Mouse (Mus musculus) heart, embryonic 11.5 days (tissue): ENCODE results near the gene Nfam1. TPM values are rescaled to one million over a fixed set of nuclear protein-coding genes. Genes with fewer than 3 reads are reported as not detected.
A peak's percentile ranks its signal among the peaks of the same experiment; 100 is the strongest.

Experiments
- ATAC-seq: fragments of 200-750 bp; cut with Nextera tagmentation; replicated peaks from 2 replicates; pipeline ENCODE4 v1.8.0; 2017; ENCODE audit warnings: moderate library complexity; ENCODE audit not compliant: insufficient number of reproducible peaks, low FRiP score, low TSS enrichment
- H3K27ac ChIP-seq: fragments of 300-500 bp; sonication (generic); 2 replicates; pipeline ENCODE4 v1.5.1; 2014; ENCODE audit warnings: mild to moderate bottlenecking, low read depth, low read length
- H3K27me3 ChIP-seq: fragments of 300-500 bp; sonication (generic); 2 replicates; pipeline ENCODE4 v1.6.1; 2014; ENCODE audit warnings: mild to moderate bottlenecking, low read length, mixed read lengths; ENCODE audit not compliant: control insufficient read depth, insufficient read depth
- H3K36me3 ChIP-seq: fragments of 300-500 bp; sonication (generic); 2 replicates; pipeline ENCODE4 v1.6.1; 2014; ENCODE audit warnings: mild to moderate bottlenecking, low read length, moderate library complexity, mixed read lengths; ENCODE audit not compliant: control insufficient read depth, insufficient read depth
- H3K4me1 ChIP-seq: fragments of 300-500 bp; sonication (generic); 2 replicates; pipeline ENCODE4 v1.6.1; 2014; ENCODE audit warnings: low read length; ENCODE audit not compliant: control insufficient read depth, insufficient read depth
- H3K4me2 ChIP-seq: fragments of 300-500 bp; sonication (generic); 2 replicates; pipeline ENCODE4 v1.6.1; 2014; ENCODE audit warnings: mild to moderate bottlenecking, moderate library complexity
- H3K4me3 ChIP-seq: fragments of 300-500 bp; sonication (generic); 2 replicates; pipeline ENCODE4 v1.5.1; 2014; ENCODE audit warnings: low read depth, low read length
- H3K9ac ChIP-seq: fragments of 300-500 bp; sonication (generic); 2 replicates; pipeline ENCODE4 v1.6.1; 2014; ENCODE audit warnings: mild to moderate bottlenecking, low read depth, low read length, moderate library complexity
- H3K9me3 ChIP-seq: fragments of 300-500 bp; sonication (generic); replicated peaks from 2 replicates; pipeline ENCODE4 v1.6.1; 2016; ENCODE audit warnings: low read length; ENCODE audit not compliant: control insufficient read depth
- WGBS: fragments of 180-500 bp; shearing (Covaris S2); extraction: QIAGEN DNeasy Blood & Tissue Kit; methylation state at CpG from one replicate; pipeline ENCODE4 v1.1.7; 2014; ENCODE audit not compliant: insufficient replicate concordance; 5-methylcytosine and 5-hydroxymethylcytosine counted together
- polyA plus RNA-seq: library from polyadenylated mRNA; unstranded; fragments of >200 nt; fragmentation: Nextera tagmentation; extraction: Ambion mirVana; gene quantifications from 2 replicates; pipeline ENCODE4 v1.2.1, GENCODE M21; 2014

Nfam1 gene
- polyA plus RNA-seq, 1 experiment from 2014 or later: 1.7 TPM

DNA sequence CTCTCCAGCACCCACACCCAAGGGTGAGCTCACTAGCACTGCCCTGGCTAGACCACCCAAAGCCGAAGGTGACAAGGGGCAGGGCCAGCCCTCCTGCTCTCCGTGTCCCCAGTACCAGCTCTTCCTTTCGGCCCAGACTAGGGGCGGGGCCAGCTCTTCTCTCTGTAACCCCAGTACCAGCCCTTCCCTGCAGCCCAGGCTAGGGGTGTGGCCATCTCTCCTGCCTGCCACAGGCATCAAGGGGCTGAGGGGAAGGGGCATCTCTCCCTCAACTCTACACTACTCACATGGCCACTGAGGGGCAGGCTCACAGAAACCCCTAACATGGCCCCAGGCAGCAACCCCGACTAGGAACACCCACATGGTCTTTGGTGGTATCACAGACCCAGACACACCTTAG lies 28.6 kb upstream of the Nfam1 start:
- Histone ChIP-seq H3K9ac (0 out of 2 replicates have a peak overlapping the region, but pooled peaks have one; percentile 2), H3K27me3 (no peaks in the 10 kb centered on the region), H3K9me3 (no peaks in the 10 kb centered on the region), H3K36me3 (no peaks in the 10 kb centered on the region), H3K4me2 (no peak overlapping the region), H3K4me3 (no peak overlapping the region), H3K4me1 (peaks cover 21% of the 10 kb centered on the region), H3K27ac (no peak overlapping the region)
- WGBS: 14% methylated on average over 5 of the region's 5 CpGs
- ATAC-seq: no peak; the same call in 1 of the 2 replicates

DNA sequence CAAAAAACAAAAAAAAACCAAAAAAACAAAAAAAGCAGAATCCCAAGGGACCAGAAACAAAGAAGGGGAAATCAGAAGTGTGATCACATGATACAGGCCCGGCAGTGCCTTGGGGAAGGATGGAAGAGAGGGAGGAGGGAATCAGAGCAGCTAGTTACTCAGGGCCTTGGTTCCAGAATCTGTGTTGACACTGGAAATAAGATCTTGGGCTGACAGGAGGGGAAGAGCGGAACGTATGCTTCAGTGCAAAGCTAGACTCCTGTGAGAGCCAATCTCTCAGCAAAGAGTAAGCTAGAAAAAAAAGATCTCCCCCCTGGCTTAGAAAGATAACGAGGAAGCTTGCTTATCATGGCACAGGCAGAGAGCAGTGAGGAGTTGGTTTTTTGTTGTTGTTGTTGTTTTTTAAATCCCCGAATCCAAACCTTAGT lies 26.1 kb upstream of the Nfam1 start:
- no peaks in the 10 kb centered on the region for H3K9me3 ChIP-seq
- H3K4me1 ChIP-seq: peaks cover 32% of the 10 kb centered on the region
- H3K36me3 ChIP-seq: no peaks in the 10 kb centered on the region
- no peak for ATAC-seq
- H3K9ac ChIP-seq: no peak overlapping the region
- no peak overlapping the region for H3K27ac ChIP-seq
- no peak overlapping the region for H3K4me3 ChIP-seq
- 10% methylated on average over 5 of the region's 5 CpGs for WGBS
- no peaks in the 10 kb centered on the region for H3K27me3 ChIP-seq
- H3K4me2 ChIP-seq: no peak overlapping the region

DNA sequence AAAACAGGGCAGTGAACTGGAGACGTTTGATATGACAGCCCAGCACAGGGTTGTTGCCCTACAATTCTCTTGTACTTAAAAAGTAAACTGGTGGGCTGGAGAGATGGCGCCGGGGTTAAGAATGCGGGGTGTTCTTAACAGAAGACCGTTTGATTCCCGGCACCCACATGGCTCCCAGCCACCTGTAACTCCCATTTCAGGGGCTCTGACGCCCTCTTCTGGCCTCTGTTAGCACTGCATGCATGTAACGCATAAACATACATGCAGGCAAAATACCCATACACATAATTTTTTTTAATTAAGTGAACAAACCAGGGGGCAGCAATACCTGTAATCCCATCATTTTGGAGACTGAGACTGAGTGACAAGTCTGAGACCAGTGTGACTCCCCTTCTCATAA lies 24.4 kb upstream of the Nfam1 start:
- no peak for ATAC-seq
- no peak overlapping the region; the same call in 1 of the 2 replicates for H3K4me2 ChIP-seq
- H3K9me3 ChIP-seq: no peaks in the 10 kb centered on the region
- no peak overlapping the region for H3K4me3 ChIP-seq
- no peaks in the 10 kb centered on the region for H3K27me3 ChIP-seq
- peaks cover 36% of the 10 kb centered on the region for H3K4me1 ChIP-seq
- 54% methylated on average over 8 of the region's 8 CpGs for WGBS
- peak overlapping the region; percentile 88 for H3K27ac ChIP-seq
- no peaks in the 10 kb centered on the region for H3K36me3 ChIP-seq
- no peak overlapping the region for H3K9ac ChIP-seq

DNA sequence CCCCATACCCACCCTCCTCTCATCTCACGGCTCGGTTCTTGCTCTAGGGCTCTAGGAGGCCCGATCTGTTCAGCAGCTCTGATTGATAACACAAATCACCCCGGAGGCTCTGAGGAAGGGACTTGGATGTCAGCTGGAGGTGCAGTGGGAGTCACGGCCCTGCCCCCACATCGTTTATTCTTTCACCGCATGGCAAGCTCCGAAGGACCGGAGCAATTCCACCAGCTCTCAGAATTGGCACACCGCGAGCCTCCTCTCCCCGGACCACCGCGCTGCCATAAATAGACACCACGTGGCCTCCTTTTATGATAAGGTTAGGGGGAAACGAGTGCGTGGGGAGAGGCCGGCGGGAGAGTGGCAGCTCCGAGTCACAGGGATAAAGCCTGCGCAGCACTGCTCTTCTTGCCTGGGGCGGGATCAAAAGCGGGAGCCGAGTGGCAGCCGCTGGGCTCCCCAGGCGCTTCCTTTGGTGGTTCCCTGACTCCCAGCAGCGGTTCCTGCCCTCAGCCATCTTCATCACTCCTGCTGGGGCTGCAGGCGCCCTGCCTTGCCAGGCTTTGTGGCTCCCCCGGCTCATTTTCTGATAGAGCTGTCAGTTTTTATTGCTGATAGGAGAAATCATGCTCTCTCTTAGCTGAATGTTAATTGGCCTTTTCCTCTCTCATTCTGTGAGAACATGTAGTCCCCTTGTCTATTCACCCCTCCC lies 23.4 kb upstream of the Nfam1 start:
- Histone ChIP-seq H3K9me3 (no peaks in the 10 kb centered on the region), H3K4me1 (peaks cover 34% of the 10 kb centered on the region), H3K36me3 (no peaks in the 10 kb centered on the region), H3K27me3 (no peaks in the 10 kb centered on the region), H3K4me2 (peak overlapping the region; percentile 65), H3K9ac (peak overlapping the region; percentile 68), H3K4me3 (peak overlapping the region; percentile 29), H3K27ac (peak overlapping the region; percentile 88)
- WGBS: under 1% methylated on average over 29 of the region's 29 CpGs
- peak; percentile 70; the same call in 1 of the 2 replicates for ATAC-seq

DNA sequence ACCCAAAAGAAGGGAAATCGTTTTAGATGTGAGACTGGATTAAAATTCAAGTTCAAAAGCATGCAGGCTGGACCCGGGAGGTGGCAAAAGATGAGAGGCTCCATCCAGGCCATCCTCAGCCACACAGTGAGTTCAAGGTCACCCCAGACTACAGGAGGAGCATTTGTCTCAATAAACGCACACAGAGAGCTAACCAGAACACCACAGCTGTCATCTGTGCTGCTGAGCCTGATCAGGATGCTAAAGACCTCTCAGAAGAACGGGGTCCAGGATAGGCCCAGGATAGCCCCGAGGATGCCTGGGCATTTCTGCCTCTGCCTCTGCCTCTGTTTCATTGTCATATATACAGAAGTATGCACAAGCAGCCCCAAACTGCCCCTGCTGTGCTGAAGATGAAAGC lies 22.5 kb upstream of the Nfam1 start:
- H3K9ac ChIP-seq: no peak overlapping the region
- H3K4me2 ChIP-seq: peak overlapping the region; percentile 65
- H3K36me3 ChIP-seq: no peaks in the 10 kb centered on the region
- H3K9me3 ChIP-seq: no peaks in the 10 kb centered on the region
- H3K4me3 ChIP-seq: no peak overlapping the region
- ATAC-seq: no peak
- WGBS: 40% methylated on average over 5 of the region's 5 CpGs
- peak overlapping the region; percentile 88 for H3K27ac ChIP-seq
- peaks cover 31% of the 10 kb centered on the region for H3K4me1 ChIP-seq
- no peaks in the 10 kb centered on the region for H3K27me3 ChIP-seq

DNA sequence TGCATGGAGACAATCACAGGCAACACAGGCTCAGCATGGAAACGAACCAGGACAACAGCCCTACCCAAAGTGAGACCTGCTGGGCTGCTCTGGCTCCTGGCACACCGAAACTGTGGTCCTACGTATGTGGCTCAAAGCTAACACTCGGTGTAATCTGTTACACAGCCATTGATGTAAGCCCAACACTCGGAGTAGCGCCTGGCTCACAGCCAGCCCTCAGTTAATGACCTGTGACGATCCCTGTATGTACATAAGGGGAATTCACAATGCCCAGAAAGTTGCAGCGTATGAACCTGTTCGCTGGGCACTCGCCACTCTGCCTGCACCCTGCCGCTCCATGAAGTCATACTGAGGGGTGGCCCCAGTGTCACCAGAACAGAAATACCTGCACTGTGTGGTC lies 20.2 kb upstream of the Nfam1 start:
- Histone ChIP-seq H3K27ac (no peak overlapping the region), H3K36me3 (no peaks in the 10 kb centered on the region), H3K4me1 (peaks cover 25% of the 10 kb centered on the region), H3K4me3 (no peak overlapping the region), H3K9ac (no peak overlapping the region), H3K4me2 (no peak overlapping the region), H3K27me3 (no peaks in the 10 kb centered on the region), H3K9me3 (no peaks in the 10 kb centered on the region)
- 59% methylated on average over 11 of the region's 11 CpGs for WGBS
- no peak for ATAC-seq

DNA sequence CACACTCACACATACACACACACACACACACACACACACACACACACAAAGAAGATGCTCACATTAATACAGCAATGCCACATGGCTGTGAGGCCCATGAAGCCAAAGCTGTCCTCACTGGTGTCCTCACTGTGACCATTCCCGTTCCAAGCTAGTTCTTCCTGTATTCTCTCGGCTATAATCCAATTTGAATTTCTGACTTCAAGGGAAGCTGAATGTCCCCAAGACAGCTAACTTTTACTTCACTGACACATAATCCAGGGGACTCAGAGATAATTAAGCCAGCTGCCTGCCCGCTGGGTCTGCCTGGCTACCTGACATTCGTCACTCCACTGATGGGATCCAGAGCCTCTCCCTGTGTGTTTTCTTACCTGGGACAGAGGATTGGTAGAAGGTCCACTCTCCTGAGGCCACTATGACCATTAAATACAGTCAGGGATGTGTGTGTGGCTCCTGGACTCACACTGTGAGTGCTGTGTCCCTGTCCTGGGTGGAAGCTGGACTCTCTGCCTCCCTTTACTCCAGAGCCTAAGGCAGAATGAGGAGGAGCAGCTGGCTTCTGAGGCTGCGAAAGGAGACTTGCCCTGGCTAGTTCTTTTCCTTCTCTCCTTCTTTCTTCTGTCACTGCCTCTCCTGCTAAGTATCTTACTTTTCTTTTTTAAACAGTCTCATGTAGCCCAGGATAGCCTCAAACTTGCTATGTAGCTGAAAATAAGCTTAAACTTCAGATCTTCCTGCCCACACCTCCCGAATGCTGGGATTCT lies 19.4 kb upstream of the Nfam1 start:
- no peak overlapping the region for H3K9ac ChIP-seq
- no peaks in the 10 kb centered on the region for H3K36me3 ChIP-seq
- no peak for ATAC-seq
- H3K27ac ChIP-seq: no peak overlapping the region
- H3K4me3 ChIP-seq: no peak overlapping the region
- H3K27me3 ChIP-seq: no peaks in the 10 kb centered on the region
- no peaks in the 10 kb centered on the region for H3K9me3 ChIP-seq
- 57% methylated on average over 6 of the region's 6 CpGs for WGBS
- H3K4me1 ChIP-seq: peaks cover 21% of the 10 kb centered on the region
- H3K4me2 ChIP-seq: no peak overlapping the region

DNA sequence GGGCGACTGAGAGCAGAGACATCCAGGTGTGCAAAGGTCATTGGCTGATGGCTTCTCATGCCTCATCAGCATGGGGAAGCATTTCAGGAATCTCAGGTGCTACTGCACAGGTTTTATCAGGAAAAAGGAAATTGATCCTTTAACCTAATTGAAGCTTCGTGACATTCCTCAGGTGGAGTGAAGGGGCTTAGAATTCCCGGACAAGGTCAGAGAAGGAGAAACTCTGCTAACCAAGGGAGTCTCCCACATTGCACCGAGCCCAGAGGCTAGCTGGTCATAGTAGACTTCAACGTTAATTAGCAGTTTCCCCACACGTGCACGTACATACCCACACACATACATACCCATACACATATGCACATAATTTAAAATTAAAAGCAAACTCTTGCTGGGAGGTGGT lies 13.6 kb upstream of the Nfam1 start:
- H3K36me3 ChIP-seq: no peaks in the 10 kb centered on the region
- no peak overlapping the region for H3K4me3 ChIP-seq
- no peak overlapping the region for H3K4me2 ChIP-seq
- H3K27ac ChIP-seq: no peak overlapping the region
- peaks cover 4% of the 10 kb centered on the region; the same call in 1 of the 2 replicates for H3K9me3 ChIP-seq
- ATAC-seq: no peak
- H3K27me3 ChIP-seq: no peaks in the 10 kb centered on the region; the same call in 1 of the 2 replicates
- peaks cover 9% of the 10 kb centered on the region for H3K4me1 ChIP-seq
- WGBS: 76% methylated on average over 7 of the region's 7 CpGs
- no peak overlapping the region for H3K9ac ChIP-seq
